Mouse (Mus musculus) stomach, embryonic 15.5 days (tissue): Measurements from ENCODE around the gene Pkd1l2. TPM values are rescaled to one million over a fixed set of nuclear protein-coding genes. Genes with fewer than 3 reads are reported as not detected.

ENCODE experiments used
- ATAC-seq: fragments of 200-750 bp; cut with Nextera tagmentation; 2 replicates; pipeline ENCODE4 v1.8.0; 2017; ENCODE audit warnings: low read depth, moderate number of reproducible peaks, moderate TSS enrichment; ENCODE audit not compliant: insufficient read depth, low FRiP score
- H3K27ac ChIP-seq: fragments of 300-500 bp; sonication (generic); 2 replicates; pipeline ENCODE4 v1.5.1; 2015; ENCODE audit warnings: mild to moderate bottlenecking, inconsistent platforms
- H3K27me3 ChIP-seq: fragments of 300-500 bp; sonication (generic); replicated peaks from 2 replicates; pipeline ENCODE4 v1.6.1; 2015; ENCODE audit warnings: inconsistent platforms
- H3K36me3 ChIP-seq: fragments of 300-500 bp; sonication (generic); 2 replicates; pipeline ENCODE4 v1.6.1; 2015; ENCODE audit warnings: inconsistent platforms
- H3K4me1 ChIP-seq: fragments of 300-500 bp; sonication (generic); 2 replicates; pipeline ENCODE4 v1.6.1; 2015; ENCODE audit warnings: inconsistent platforms
- H3K4me2 ChIP-seq: fragments of 300-500 bp; sonication (generic); 2 replicates; pipeline ENCODE4 v1.6.1; 2015; ENCODE audit warnings: mild to moderate bottlenecking, inconsistent platforms
- H3K4me3 ChIP-seq: fragments of 300-500 bp; sonication (generic); replicated peaks from 2 replicates; pipeline ENCODE4 v1.5.1; 2015; ENCODE audit warnings: inconsistent platforms
- H3K9ac ChIP-seq: fragments of 300-500 bp; sonication (generic); 2 replicates; pipeline ENCODE4 v1.6.1; 2015; ENCODE audit warnings: inconsistent platforms
- H3K9me3 ChIP-seq: fragments of 300-500 bp; sonication (generic); 2 replicates; pipeline ENCODE4 v1.6.1; 2016; ENCODE audit warnings: inconsistent platforms
- WGBS: fragments of 180-500 bp; shearing (Covaris S2); methylation state at CpG from one replicate; pipeline ENCODE4 v1.1.7; 2015; 5-methylcytosine and 5-hydroxymethylcytosine counted together
- polyA plus RNA-seq: library from polyadenylated mRNA; unstranded; fragments of >200 nt; fragmentation: Nextera tagmentation; extraction: Ambion mirVana; gene quantifications from 2 replicates; pipeline ENCODE4 v1.2.1, GENCODE M21; 2015

Gene Pkd1l2
- polyA plus RNA-seq, 1 experiment from 2014 or later, result 0.18 TPM

- ATAC-seq, result no peak
Observed at GRCm38 (mm10) chr8:117053135-117054079, 28.8 kb downstream of the Pkd1l2 start.

GRCm38 (mm10) chr8:117051316-117051715 is 30.9 kb downstream of the Pkd1l2 start:
- Histone ChIP-seq H3K4me3 (no peak overlapping the region), H3K4me1 (no peaks in the 10 kb centered on the region), H3K27ac (no peak overlapping the region), H3K9ac (no peak overlapping the region), H3K27me3 (no peaks in the 10 kb centered on the region), H3K36me3 (no peaks in the 10 kb centered on the region), H3K9me3 (no peaks in the 10 kb centered on the region), H3K4me2 (no peak overlapping the region)
- WGBS, result 51% methylated on average over 9 of the region's 9 CpGs
- no peak for ATAC-seq

More at GRCm38 (mm10) chr8:117053135-117054079, 28.8 kb downstream of the Pkd1l2 start:
- Histone ChIP-seq H3K27ac (no peak overlapping the region), H3K27me3 (no peaks in the 10 kb centered on the region), H3K4me1 (no peaks in the 10 kb centered on the region), H3K4me2 (no peak overlapping the region), H3K4me3 (no peak overlapping the region), H3K9me3 (no peaks in the 10 kb centered on the region), H3K9ac (no peak overlapping the region), H3K36me3 (no peaks in the 10 kb centered on the region)
- 63% methylated on average over 12 of the region's 12 CpGs for WGBS

DNA sequence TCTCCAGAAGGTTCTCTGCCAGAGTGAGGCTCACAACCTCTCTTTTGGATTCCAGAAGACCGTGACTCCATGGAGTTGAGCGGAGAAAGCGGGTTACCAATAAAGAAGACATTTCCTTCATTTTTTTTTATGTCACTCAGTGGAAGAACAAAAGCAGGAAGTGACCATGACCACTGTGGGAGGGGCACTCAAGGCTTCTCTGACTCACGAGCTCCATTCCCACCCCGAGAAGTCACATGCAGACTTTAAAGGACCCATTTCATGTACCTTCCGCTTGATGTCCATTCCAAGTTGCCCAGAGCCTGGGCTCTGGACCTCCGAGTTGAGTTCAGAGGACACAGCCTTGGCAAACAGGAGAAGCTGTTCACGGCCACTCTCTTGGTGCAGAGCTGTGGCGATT is 31.5 kb downstream of the Pkd1l2 start:
- no peak overlapping the region for H3K4me2 ChIP-seq
- no peak overlapping the region for H3K27ac ChIP-seq
- no peaks in the 10 kb centered on the region for H3K4me1 ChIP-seq
- H3K36me3 ChIP-seq, result no peaks in the 10 kb centered on the region
- no peaks in the 10 kb centered on the region for H3K9me3 ChIP-seq
- no peak overlapping the region for H3K4me3 ChIP-seq
- ATAC-seq, result no peak
- H3K9ac ChIP-seq, result no peak overlapping the region
- 75% methylated on average over 9 of the region's 9 CpGs for WGBS
- H3K27me3 ChIP-seq, result no peaks in the 10 kb centered on the region

- Histone ChIP-seq H3K27ac (no peak overlapping the region), H3K27me3 (no peaks in the 10 kb centered on the region), H3K9me3 (no peaks in the 10 kb centered on the region), H3K4me2 (no peak overlapping the region), H3K9ac (no peak overlapping the region), H3K36me3 (no peaks in the 10 kb centered on the region), H3K4me1 (no peaks in the 10 kb centered on the region), H3K4me3 (no peak overlapping the region)
- ATAC-seq, result no peak
- WGBS, result 61% methylated on average over 7 of the region's 7 CpGs
Observed at GRCm38 (mm10) chr8:117049444-117049843, 32.8 kb downstream of the Pkd1l2 start.

DNA sequence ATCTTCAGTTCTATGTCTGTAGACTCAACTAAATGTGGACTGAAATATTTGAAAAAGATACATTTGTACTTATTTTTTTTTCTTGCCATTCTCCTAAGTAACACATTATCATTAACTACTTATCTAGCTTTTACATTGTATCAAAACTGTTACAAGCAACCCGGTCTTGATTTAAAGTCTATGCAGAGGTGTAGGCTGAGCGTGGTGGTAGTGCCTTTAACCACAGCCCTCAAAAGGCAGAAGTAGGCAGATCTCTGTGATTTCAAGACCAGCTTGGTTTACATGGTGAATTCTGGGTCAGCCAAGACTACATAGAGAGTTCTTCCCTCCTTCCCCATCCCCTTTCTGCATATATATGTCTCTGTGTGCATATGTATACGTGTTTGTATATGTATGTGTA is 38.7 kb downstream of the Pkd1l2 start:
- Histone ChIP-seq H3K9me3 (no peaks in the 10 kb centered on the region), H3K27ac (no peak overlapping the region), H3K9ac (no peak overlapping the region), H3K4me3 (no peak overlapping the region), H3K4me2 (no peak overlapping the region), H3K36me3 (no peaks in the 10 kb centered on the region), H3K4me1 (no peaks in the 10 kb centered on the region), H3K27me3 (no peaks in the 10 kb centered on the region)
- WGBS, result 80% methylated on average over 3 of the region's 3 CpGs
- ATAC-seq, result no peak

GRCm38 (mm10) chr8:117039843-117040242 is 42.4 kb downstream of the Pkd1l2 start:
- H3K27me3 ChIP-seq, result no peaks in the 10 kb centered on the region
- no peak overlapping the region for H3K4me2 ChIP-seq
- no peaks in the 10 kb centered on the region for H3K9me3 ChIP-seq
- no peaks in the 10 kb centered on the region for H3K36me3 ChIP-seq
- H3K4me3 ChIP-seq, result no peak overlapping the region
- no peaks in the 10 kb centered on the region for H3K4me1 ChIP-seq
- 74% methylated on average over 7 of the region's 7 CpGs for WGBS
- H3K9ac ChIP-seq, result no peak overlapping the region
- H3K27ac ChIP-seq, result no peak overlapping the region
- no peak for ATAC-seq

DNA sequence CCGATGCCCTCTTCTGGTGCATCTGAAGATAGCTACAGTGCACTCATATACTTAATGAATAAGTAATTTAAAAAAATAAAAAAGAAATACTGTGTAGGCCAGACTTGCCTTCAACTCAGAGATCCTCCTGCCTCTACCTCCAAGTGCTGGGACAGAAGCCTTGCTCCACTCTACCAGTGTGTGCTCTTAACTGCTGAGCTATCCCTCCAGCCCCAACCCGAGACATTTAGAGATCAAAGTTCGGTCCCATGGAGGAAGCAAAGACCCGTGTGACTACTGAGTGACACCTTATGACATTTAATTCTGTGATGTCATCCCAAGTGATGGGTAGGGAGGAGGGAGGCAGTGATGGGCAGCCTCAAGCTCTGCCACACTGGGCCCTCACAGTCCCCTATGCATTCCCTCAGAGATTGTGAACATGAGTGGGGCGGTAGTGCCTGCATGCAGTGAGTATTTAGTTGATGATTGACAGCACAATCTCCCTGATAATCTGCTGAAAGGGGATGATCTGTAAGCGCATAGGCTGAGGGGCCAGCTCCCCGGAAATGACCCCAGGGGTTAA is 44.8 kb downstream of the Pkd1l2 start:
- no peaks in the 10 kb centered on the region for H3K4me1 ChIP-seq
- ATAC-seq, result no peak
- H3K27ac ChIP-seq, result no peak overlapping the region
- H3K4me3 ChIP-seq, result no peak overlapping the region
- no peak overlapping the region for H3K9ac ChIP-seq
- H3K9me3 ChIP-seq, result no peaks in the 10 kb centered on the region
- no peaks in the 10 kb centered on the region for H3K27me3 ChIP-seq
- no peaks in the 10 kb centered on the region for H3K36me3 ChIP-seq
- WGBS, result 69% methylated on average over 7 of the region's 7 CpGs
- H3K4me2 ChIP-seq, result no peak overlapping the region

DNA sequence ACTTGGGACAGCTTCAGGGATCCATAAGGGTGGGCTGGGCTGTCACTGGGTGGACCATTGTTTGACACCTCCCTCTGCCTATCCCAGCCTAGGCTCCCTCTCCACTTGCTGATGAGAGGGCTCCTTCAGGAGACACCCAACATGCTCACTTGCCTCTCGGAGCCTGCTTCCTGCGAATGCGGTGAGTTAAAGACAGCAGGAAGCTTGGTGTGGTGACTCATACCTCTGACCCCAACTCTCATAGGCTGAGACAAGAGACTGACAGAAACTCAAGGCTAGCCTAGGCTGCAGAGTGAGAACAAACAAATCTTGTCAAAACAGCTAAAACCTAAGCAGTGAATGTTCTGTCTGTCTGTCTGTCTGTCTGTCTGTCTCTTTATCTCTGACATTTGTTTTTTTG is 48.9 kb downstream of the Pkd1l2 start:
- Histone ChIP-seq H3K27ac (no peak overlapping the region), H3K9me3 (no peaks in the 10 kb centered on the region), H3K36me3 (no peaks in the 10 kb centered on the region), H3K27me3 (no peaks in the 10 kb centered on the region), H3K9ac (no peak overlapping the region), H3K4me3 (no peak overlapping the region), H3K4me1 (0 out of 2 replicates have a peak, but pooled peaks cover 8% of the 10 kb centered on the region), H3K4me2 (no peak overlapping the region)
- ATAC-seq, result no peak
- WGBS, result 56% methylated on average over 3 of the region's 3 CpGs

- no peaks in the 10 kb centered on the region for H3K27me3 ChIP-seq
- no peak overlapping the region for H3K27ac ChIP-seq
- H3K4me2 ChIP-seq, result no peak overlapping the region
- no peak overlapping the region for H3K9ac ChIP-seq
- H3K4me1 ChIP-seq, result 0 out of 2 replicates have a peak, but pooled peaks cover 8% of the 10 kb centered on the region
- H3K9me3 ChIP-seq, result no peaks in the 10 kb centered on the region
- H3K4me3 ChIP-seq, result no peak overlapping the region
- WGBS, result 75% methylated on average over 8 of the region's 8 CpGs
- H3K36me3 ChIP-seq, result no peaks in the 10 kb centered on the region
- ATAC-seq, result no peak
Observed at GRCm38 (mm10) chr8:117032609-117033008, 49.6 kb downstream of the Pkd1l2 start.

GRCm38 (mm10) chr8:117031476-117031875 is 50.8 kb downstream of the Pkd1l2 start:
- Histone ChIP-seq H3K4me2 (no peak overlapping the region), H3K27me3 (no peaks in the 10 kb centered on the region), H3K27ac (no peak overlapping the region), H3K4me3 (no peak overlapping the region), H3K9me3 (no peaks in the 10 kb centered on the region), H3K36me3 (no peaks in the 10 kb centered on the region), H3K4me1 (0 out of 2 replicates have a peak, but pooled peaks cover 8% of the 10 kb centered on the region), H3K9ac (no peak overlapping the region)
- 35% methylated on average over 6 of the region's 6 CpGs for WGBS
- ATAC-seq, result peak; percentile 84

DNA sequence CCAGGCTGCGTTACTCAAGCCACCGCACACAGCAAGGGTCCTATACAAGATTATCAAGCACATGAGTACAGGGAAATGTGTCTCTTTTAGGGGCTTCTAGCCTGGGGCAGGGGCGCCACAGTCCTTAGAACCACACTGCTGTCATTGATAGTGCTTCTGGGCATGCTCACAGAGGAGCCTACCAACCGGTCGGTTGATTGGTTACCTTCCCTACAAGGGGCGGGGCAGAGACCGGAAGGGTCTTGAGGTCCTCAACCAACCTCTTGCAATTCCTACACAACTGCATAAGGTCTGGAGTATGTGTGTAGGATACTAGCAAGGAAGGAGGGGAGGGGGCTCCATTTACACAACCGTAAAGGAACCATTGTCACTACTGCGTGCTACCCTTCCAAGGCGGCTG is 53.6 kb downstream of the Pkd1l2 start:
- Histone ChIP-seq H3K27me3 (no peaks in the 10 kb centered on the region), H3K4me3 (no peak overlapping the region), H3K36me3 (no peaks in the 10 kb centered on the region), H3K4me1 (0 out of 2 replicates have a peak, but pooled peaks cover 8% of the 10 kb centered on the region), H3K9ac (no peak overlapping the region), H3K27ac (no peak overlapping the region), H3K4me2 (no peak overlapping the region), H3K9me3 (no peaks in the 10 kb centered on the region)
- 93% methylated on average over 10 of the region's 10 CpGs for WGBS
- ATAC-seq, result no peak

- 79% methylated on average over 5 of the region's 5 CpGs for WGBS
- ATAC-seq, result no peak
- Histone ChIP-seq H3K9ac (no peak overlapping the region), H3K4me1 (0 out of 2 replicates have a peak, but pooled peaks cover 8% of the 10 kb centered on the region), H3K27me3 (no peaks in the 10 kb centered on the region), H3K4me2 (no peak overlapping the region), H3K9me3 (no peaks in the 10 kb centered on the region), H3K4me3 (no peak overlapping the region), H3K36me3 (no peaks in the 10 kb centered on the region), H3K27ac (no peak overlapping the region)
Observed at GRCm38 (mm10) chr8:117027601-117028000, 54.6 kb downstream of the Pkd1l2 start.
